Mouse (Mus musculus) natural killer cell, adult 2 months (primary cell): ENCODE data around the gene Sema3b.
"Not testable (repeated sequence)": the region's sequence is repeated elsewhere in the genome, so short reads cannot be mapped to it uniquely, and the experiment has no call there.

Source experiments
- DNase-seq, 2 experiments: peaks; one replicate each; pipeline ENCODE4 v3.0.0; 2022; ENCODE audit warnings: low spot score in 2 of 2

Sema3b gene

DNA sequence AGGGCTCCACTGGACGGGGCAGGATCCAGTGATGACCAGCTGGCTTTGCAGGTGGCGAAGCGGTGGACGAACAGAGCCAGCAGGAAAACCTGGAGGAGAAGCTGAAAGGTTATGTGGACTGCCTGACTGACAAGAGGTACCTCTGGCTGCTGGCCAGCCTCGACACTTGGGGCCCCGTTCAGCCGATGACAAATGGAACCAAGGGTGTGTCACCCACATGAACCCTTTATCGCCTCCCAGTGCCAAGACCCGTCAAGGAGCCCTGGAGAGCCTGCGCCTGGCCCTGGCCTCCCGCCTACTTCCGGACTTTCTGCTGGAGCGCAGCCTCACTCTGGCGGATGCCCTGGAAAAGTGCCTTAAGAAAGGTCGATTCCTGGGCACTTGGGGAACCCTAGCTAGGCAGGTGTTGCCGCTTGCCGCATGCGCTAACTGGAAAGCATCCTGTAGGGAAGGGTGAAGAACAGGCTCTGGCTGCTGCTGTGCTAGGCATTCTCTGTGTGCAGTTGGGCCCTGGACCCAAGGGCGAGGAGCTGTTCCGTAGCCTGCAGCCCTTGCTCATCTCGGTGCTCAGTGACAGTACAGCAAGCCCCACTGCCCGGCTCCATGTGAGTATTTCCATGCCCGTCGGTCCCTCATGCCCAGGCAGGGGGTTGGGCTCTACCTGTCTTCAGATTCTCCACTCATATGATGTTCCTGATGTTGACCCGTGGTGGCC is 18.8 kb downstream of the Sema3b start:
- no peak for DNase-seq

- DNase-seq, result no peak
Measured at GRCm38 (mm10) chr9:107587833-107588639, 21.0 kb downstream of the Sema3b start.

DNA sequence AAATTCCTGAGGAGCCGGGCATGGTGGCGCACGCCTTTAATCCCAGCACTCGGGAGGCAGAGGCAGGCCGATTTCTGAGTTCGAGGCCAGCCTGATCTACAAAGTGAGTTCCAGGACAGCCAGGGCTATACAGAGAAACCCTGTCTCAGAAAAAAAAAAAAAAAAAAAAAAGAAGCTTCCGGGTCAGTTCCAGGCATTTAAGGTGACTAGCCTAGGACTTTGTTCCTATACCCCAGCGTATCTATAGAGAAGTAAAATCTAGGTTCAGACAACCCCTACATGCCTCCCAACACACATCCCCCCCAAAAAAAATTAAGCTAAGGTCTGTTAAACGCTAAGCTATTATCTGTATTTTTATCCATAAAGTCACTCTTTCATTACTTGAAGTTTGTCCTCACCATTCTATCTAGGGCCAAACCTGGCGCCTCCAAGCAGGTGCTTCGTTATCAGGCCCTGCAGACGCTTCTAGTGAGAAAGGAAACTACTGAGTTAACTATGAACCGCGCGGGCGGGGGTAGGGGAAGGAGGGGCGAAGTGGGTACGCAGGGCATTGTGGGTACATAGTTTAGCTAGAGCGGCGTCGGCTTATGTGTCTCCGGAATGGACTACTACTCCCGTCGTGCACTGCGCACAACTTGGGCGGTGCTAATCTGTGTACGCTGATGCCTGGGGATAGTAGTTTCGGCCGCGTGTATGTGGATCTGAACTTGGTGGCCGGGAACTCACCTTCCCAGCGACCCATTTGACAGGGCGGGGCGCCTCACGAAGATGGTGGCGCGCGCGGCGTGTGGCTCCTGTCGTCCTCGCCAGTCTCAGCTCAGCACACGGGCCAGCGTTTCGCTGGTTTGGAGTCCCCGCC is 21.8 kb downstream of the Sema3b start, which contains the start of gene Ifrd2:
Gene Ifrd2 (plus strand): TSS at position 669 of the 859 bp plus-strand sequence.
- peak; percentile 97 to 98 for DNase-seq

DNA sequence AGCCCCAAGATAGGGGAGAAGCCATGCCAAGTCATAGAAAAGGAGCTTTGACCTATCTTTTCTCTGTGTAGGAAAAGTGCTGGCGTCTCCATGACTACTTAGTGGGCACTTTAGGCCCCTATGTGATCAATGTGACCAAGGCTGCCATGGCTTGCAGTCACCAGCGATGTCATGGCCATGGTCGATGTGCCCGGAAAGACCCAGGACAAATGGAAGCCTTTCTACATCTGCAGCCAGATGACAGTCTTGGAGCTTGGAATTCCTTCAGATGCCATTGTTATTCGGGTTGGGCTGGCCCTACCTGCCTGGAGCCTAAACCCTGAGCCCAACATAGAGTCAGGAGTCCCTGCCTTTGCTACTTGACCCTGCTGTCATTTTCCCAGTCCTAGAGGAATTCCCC is 22.5 kb downstream of the Sema3b start:
- no peak for DNase-seq

GRCm38 (mm10) chr9:107583174-107583573 is 25.9 kb downstream of the Sema3b start:
- no peak for DNase-seq

DNA sequence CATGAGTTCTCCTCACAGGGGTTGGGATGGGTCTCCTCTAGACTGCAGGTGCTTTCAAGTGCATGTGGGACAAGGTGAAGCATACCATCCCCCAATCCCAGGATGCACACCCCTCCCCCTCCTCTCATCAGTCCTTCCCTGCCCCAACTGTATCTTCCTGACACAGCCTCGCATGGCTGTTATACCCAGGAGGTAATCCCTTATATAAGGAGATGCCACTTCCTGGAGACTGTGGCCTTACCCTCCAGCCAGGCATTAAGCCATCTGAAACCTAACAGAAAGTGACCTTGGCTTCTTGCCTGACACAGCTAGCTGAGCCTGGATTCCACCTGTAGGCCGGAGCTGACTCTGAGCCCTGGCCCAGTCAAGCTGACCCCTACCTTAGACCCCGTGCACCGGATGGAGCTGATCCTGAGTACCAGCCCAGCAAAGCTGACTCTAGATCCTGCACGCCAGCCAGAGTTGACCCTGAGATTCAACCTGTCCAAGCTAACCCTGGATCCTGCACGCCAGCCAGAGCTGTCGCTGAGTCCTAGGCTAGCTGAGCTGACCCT is 26.4 kb downstream of the Sema3b start:
- no peak for DNase-seq

DNA sequence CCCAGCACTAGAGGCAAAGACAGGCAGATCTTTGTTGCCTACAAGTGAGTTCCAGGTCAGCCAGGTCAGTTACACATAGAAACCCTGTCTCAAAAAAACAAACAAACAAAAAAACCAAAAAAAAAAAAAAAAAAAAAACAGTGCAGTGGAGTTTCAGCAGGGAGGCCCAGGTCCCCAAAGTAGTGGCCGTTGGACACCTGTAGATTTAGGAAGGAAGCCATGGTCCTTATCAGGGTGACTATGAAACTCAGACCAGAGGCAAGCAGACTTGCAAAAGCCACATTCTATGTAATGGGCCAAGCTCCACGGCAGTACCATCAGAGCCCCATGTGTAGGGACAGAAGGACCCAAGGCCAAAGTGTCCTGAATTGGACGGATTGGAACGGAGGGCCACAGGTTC is 27.4 kb downstream of the Sema3b start:
- no peak for DNase-seq

DNA sequence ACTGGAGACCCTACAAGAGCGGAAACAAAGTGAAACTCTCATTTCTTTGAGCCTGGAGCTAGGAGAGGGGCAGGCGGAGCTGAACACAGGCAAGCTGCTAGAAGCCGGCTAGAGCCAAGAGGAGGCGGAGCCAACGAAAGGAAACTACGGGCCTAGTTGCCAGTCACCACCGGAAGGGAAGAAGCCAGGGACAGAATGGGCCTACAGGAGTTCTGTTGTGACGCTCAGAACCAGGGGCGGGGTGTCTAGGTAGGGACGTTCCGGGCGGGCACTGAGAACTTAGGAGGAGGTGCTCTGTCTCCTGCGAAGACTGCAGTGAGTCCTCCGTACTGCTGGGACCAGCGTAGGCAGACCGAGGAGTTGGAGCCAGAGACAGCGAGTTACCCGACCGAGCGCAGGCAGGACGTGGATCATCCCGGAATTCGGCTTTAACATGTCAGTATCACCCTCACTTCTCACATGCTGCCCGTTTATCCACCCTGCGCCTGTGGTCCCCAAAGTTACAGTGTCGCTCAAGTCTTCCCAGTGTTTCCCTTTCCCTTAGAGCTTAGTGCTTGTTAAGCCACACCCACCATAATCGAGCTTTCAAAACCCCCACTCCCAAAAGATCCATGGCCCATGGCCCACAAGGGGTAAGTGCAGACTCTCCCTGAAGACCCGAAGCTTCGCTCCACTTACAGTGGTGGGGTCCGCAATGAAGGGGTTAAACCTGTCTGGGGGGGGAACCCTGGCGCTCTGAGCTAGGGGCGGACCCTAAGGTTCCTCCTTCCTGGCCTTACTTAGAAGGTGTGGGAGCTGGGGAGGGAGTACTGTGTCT is 28.3 kb downstream of the Sema3b start, which contains the start of gene Hyal3:
Gene Hyal3 (plus strand): TSS at position 318 of the 817 bp plus-strand sequence.
- peak; percentile 73 to 82 for DNase-seq

DNA sequence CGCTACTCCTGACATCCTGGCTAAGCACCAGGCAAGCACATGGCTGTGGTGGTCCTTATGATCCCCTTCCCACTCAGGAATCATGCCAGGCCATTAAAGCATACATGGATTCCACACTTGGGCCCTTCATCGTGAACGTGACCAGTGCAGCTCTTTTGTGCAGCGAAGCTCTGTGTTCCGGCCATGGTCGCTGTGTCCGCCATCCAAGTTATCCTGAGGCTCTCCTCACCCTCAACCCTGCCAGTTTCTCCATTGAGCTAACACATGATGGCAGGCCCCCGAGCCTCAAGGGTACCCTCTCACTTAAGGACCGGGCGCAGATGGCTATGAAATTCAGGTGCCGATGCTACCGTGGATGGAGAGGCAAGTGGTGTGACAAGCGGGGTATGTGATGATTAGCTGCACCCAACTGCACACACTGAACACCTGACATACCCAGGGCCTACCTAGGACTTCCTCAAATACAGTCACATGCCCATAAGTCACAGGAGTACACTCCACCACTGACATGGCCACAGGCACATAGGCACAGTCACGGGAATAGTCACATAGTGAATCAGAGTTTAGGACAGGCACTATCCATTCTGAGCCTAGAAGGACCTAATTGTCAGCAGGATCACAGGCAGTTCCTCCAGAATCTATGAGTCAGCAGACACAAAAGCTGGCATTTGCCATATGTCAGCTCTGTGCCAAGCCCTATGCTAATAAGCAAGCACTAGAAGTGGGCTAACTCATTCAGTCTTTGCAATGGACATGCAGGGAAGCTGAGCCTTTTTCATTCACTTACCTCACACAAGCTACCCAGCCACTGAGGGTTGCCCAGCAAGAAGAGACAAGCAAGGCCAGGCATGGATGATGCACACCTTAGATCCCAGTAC is 29.8 kb downstream of the Sema3b start:
- DNase-seq, result peak in 1 of 2 experiments; percentile 47

DNA sequence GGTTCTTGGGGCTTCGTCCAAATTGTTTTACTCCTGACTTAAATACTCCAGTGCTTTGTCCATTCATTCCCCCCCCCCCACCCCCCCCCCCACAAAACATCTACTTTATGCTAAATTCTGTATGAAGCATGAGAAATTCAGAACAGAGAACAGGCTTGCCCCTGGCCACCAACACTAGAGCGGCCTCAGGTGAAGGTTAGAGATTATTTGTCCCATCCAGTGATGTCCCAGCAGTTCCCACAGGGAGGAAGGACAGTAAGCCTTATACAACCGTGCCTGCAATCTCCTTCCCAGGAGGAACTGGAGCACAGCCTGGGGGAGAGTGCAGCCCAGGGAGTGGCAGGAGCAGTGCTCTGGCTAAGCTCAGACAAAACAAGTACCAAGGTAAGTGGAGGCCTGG is 30.4 kb downstream of the Sema3b start, which contains the start of gene Naa80:
Gene Naa80 (plus strand): TSS at position 301 of the 400 bp plus-strand sequence.
- DNase-seq, result no peak

- DNase-seq, result no peak
Measured at GRCm38 (mm10) chr9:107577871-107578270, 31.2 kb downstream of the Sema3b start.

DNA sequence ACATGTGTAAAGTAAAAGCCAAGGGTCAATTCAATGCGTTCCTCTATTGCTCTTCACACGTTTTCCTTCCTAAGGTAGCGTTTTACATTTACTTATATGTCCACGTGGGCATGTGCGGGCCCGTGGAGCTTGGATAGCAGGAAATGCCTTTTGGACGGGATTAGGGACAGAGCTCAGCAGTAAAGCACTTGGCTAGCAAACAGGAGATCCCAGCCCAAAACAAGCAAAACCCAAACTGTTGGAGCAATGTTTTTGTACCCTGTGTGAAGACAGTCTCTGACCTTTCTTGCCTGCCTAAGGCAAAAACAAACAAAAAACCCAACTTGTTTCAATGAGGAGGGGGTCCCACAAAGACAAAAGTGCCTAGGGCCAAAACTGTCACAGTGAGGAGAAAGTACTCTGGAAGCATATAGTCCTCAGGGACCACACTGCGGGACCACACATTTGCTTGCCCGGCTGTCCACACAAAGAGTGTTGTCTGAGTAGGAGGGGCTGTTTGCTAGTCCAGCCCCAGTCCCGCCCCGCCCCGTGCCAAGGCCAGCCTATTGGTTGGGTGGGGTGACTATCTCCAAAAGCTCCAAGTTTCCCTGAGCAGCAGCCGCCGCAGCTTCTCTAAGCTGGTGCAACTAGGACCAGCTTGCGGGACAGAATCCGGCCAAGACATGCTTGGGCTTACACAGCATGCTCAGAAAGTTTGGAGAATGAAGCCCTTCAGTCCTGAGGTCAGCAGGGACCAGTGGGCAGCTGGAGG is 32.5 kb downstream of the Sema3b start, which contains the start of gene Hyal1:
Gene Hyal1 (plus strand): TSS at position 571 of the 751 bp plus-strand sequence.
- no peak for DNase-seq

- DNase-seq, result no peak
Measured at GRCm38 (mm10) chr9:107575579-107576356, 33.3 kb downstream of the Sema3b start.

DNA sequence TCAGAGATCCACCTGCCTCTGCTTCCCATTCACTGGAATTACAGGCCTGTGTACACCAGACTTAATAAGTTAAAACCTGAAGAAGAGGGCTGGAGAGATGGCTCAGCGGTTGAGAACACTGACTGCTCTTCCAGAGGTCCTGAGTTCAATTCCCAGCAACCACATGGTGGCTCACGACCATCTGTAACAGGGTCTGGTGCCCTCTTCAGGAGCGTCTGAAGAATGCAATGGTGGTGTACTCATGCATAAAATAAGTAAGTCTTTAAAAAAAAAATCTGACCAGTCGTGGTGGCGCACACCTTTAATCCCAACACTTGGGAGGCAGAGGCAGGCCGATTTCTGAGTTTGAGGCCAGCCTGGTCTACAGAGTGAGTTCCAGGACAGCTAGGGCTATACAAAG is 35.3 kb downstream of the Sema3b start:
- DNase-seq, result not testable (repeated sequence)

DNA sequence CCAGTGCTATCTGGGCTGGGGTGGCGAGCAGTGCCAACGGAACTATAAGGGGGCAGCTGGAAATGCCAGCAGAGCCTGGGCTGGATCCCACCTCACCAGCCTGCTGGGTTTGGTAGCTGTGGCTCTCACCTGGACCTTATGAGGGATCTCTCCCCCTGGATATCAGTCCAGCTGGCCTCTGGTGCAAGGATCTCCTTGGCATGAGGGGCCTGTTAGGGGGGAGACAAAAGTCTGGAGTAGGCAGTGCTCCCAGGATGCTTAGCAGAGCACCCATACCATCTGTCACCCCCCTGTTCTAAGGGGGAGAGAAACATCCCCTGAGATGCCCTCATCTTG is 36.7 kb downstream of the Sema3b start:
- DNase-seq, result no peak

DNA sequence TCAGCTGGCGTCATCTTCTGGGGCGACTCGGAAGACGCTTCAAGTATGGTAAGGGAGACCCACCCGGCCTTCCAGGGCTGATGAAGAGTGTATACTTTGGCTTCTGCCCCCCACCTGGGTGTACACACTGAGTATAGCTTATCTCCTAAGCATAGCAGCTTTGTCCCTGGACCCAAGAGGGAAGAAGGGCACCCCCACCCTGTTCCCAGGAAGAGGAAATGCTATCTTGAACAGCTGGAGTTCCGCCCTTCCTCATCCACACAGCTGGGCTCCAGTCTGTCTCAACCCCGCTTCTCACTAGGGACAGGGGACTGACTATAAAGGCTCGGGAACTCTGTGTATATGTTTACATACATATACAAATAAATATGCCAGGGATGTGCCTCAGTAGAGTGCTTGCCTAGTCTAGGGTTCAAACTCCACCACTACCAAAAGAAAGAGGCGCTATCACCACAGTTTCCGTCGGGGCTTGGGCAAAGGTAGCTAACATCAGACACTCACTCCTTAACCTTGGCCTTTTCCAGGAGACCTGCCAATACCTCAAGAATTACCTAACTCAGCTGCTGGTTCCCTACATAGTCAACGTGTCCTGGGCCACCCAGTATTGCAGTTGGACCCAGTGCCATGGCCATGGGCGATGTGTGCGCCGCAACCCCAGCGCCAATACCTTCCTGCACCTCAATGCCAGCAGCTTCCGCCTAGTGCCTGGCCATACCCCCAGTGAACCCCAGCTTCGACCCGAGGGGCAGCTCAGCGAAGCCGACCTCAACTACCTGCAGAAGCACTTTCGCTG is 37.3 kb downstream of the Sema3b start:
- no peak for DNase-seq

GRCm38 (mm10) chr9:107570845-107571244 is 38.2 kb downstream of the Sema3b start:
- DNase-seq, result no peak
